Mouse (Mus musculus) small intestine, adult 2 months (tissue): ENCODE results near the gene Zfp710. TPM values are rescaled to one million over a fixed set of nuclear protein-coding genes. Genes with fewer than 3 reads are reported as not detected.
A peak's percentile ranks its signal among the peaks of the same experiment; 100 is the strongest.

Experiments
- H3K27ac ChIP-seq: fragments of 200-500 bp; 2 replicates; pipeline ENCODE4 v1.5.1; 2012; ENCODE audit warnings: low read depth, low read length, control low read depth, inconsistent platforms; ENCODE audit not compliant: insufficient read depth
- H3K27me3 ChIP-seq: fragments of 200-500 bp; 2 replicates; pipeline ENCODE4 v1.6.1; 2012; ENCODE audit warnings: mild to moderate bottlenecking, moderate library complexity, low read length, inconsistent platforms; ENCODE audit not compliant: control insufficient read depth, insufficient read depth
- H3K36me3 ChIP-seq: fragments of 200-500 bp; 2 replicates; pipeline ENCODE4 v1.6.1; 2012; ENCODE audit warnings: mild to moderate bottlenecking, low read length, control low read depth, inconsistent platforms; ENCODE audit not compliant: control insufficient read depth, insufficient read depth
- H3K4me1 ChIP-seq: fragments of 200-500 bp; 2 replicates; pipeline ENCODE4 v1.6.1; 2012; ENCODE audit warnings: low read length, inconsistent platforms, mixed read lengths; ENCODE audit not compliant: control insufficient read depth, insufficient read depth, insufficient read length
- H3K4me3 ChIP-seq: fragments of 200-500 bp; 2 replicates; pipeline ENCODE4 v1.5.1; 2012; ENCODE audit warnings: low read depth, mild to moderate bottlenecking, control low read depth, inconsistent platforms, low read length, moderate library complexity
- CTCF ChIP-seq: fragments of 200-500 bp; IDR thresholded peaks from 2 replicates; pipeline ENCODE4 v1.5.1; 2012; ENCODE audit warnings: low read depth, mild to moderate bottlenecking, control low read depth, inconsistent platforms, low read length, moderate library complexity, mixed read lengths; ENCODE audit not compliant: insufficient replicate concordance, insufficient read length; ENCODE audit errors: extremely low read depth
- POLR2A ChIP-seq: fragments of 200-500 bp; IDR thresholded peaks from 2 replicates; pipeline ENCODE4 v1.6.1; 2012; ENCODE audit warnings: low read depth, mild to moderate bottlenecking, control low read depth, inconsistent platforms, low read length, moderate library complexity
- WGBS: fragments of 180-500 bp; shearing (Covaris S2); methylation state at CpG from one replicate; pipeline ENCODE4 v1.1.7; 2018; 5-methylcytosine and 5-hydroxymethylcytosine counted together
- polyA plus RNA-seq: library from polyadenylated mRNA; depleted of rRNA; stranded (reverse); fragments of >200 nt; gene quantifications from 2 replicates; pipeline ENCODE4 v1.2.3, GENCODE M21; 2012

The Zfp710 gene
- polyA plus RNA-seq, 1 experiment: 67.9 TPM

- H3K27ac ChIP-seq: no peak overlapping the region
Measured at GRCm38 (mm10) chr7:80018506-80019452, 5.8 kb upstream of the Zfp710 start.

DNA sequence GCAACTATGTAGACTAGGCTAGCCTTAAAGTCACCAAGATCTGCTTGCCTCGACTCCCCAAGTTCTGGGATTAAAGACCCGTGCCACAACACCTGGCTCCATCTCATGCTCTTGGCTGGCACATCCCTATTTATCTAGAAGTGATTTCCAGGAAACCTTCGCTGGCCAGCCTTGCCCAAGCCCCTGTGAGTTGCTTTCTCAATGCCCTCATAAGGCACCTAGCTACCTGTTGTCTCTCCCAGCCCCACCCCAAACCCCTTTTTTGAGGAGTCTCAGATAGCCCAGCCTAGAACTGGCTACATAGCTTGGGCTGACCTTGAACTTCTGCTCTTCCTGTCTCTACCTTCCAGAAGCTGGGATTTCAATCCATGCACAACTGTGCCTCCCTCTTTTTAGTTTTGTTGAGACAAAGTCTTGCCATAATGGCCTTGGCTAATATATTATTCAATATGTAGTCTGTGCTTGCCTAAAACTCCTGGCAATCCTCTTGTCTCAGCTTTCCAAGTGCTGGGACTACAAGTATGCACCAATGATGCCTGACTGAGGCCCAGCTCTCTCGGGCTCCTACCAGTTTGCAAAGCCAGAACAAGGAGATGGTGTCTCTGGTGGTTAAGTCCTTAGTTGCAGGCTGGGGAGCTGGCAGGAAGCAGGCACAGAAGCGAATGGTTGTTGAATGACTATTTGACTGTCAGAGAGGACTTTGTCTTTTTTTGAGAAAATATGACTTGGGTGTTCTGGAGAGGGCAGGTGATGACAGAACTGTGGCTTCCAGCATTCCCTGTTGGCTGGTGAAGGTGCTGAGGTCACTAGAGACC lies 786 bp upstream of the Zfp710 start:
- no peaks in the 10 kb centered on the region for H3K36me3 ChIP-seq
- peaks cover 17% of the 10 kb centered on the region for H3K4me1 ChIP-seq
- peak overlapping the region; percentile 92 for H3K4me3 ChIP-seq
- no peaks in the 10 kb centered on the region for H3K27me3 ChIP-seq
- TF ChIP-seq POLR2A (no peak), CTCF (peak; percentile 53; the same call in 1 of the 2 replicates)
- WGBS: 57% methylated on average over 5 of the region's 5 CpGs
- peak overlapping the region; percentile 93 for H3K27ac ChIP-seq

More at GRCm38 (mm10) chr7:80018506-80019452, 5.8 kb upstream of the Zfp710 start:
- TF ChIP-seq CTCF (no peak), POLR2A (no peak)
- Histone ChIP-seq H3K4me1 (peaks cover 9% of the 10 kb centered on the region; the same call in 1 of the 2 replicates), H3K4me3 (no peak overlapping the region), H3K36me3 (no peaks in the 10 kb centered on the region), H3K27me3 (no peaks in the 10 kb centered on the region)
- 67% methylated on average over 16 of the region's 17 CpGs for WGBS

DNA sequence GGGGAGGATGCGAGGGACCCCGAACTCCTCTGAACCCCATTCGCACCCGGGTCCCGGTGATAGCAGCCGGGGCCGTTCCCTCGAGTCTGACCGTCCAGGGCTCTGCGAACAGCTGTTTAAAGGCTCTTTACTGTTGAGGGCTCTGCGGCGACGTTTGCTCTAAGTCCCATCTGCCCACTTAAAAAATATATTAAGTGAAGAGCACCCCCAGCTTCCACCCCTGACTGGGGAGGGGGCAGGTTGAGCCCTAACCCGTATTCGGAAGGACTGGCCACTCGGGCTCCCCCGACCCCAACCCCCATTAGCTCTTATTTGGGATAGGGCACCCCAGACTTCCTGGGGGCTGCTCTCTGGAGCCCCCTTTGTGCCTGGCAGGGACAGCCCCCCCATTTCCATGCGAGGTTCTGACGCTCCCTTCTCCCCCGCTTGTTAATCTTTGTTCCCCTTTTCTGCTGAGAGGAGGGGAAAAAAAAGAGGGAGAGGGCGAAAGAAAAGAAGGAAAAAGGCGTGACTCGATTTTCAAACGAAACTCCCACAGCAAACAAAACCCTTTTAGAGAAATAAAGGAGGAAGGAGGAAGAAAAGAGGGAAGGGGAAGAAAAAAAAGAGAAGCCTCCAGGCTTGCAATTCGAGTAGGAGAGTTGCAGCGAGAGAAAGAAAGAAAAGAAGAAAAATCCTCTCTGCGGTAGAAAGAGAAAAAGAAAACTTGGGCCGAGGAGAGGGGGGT lies 940 bp downstream of the Zfp710 start:
- peak overlapping the region; percentile 92 for H3K4me3 ChIP-seq
- no peak for TF ChIP-seq POLR2A
- TF ChIP-seq CTCF: no peak
- WGBS: under 1% methylated on average over 28 of the region's 28 CpGs
- H3K4me1 ChIP-seq: peaks cover 21% of the 10 kb centered on the region
- no peaks in the 10 kb centered on the region for H3K36me3 ChIP-seq
- H3K27me3 ChIP-seq: no peaks in the 10 kb centered on the region
- H3K27ac ChIP-seq: peak overlapping the region; percentile 93

GRCm38 (mm10) chr7:80026118-80026989 lies 1.7 kb downstream of the Zfp710 start:
- H3K4me1 ChIP-seq: peaks cover 27% of the 10 kb centered on the region
- WGBS: under 1% methylated on average over 46 of the region's 59 CpGs
- H3K36me3 ChIP-seq: no peaks in the 10 kb centered on the region
- no peaks in the 10 kb centered on the region for H3K27me3 ChIP-seq
- TF ChIP-seq POLR2A (peak; percentile 31; the same call in 1 of the 2 replicates), CTCF (no peak)
- H3K4me3 ChIP-seq: peak overlapping the region; percentile 92
- peak overlapping the region; percentile 93 for H3K27ac ChIP-seq

DNA sequence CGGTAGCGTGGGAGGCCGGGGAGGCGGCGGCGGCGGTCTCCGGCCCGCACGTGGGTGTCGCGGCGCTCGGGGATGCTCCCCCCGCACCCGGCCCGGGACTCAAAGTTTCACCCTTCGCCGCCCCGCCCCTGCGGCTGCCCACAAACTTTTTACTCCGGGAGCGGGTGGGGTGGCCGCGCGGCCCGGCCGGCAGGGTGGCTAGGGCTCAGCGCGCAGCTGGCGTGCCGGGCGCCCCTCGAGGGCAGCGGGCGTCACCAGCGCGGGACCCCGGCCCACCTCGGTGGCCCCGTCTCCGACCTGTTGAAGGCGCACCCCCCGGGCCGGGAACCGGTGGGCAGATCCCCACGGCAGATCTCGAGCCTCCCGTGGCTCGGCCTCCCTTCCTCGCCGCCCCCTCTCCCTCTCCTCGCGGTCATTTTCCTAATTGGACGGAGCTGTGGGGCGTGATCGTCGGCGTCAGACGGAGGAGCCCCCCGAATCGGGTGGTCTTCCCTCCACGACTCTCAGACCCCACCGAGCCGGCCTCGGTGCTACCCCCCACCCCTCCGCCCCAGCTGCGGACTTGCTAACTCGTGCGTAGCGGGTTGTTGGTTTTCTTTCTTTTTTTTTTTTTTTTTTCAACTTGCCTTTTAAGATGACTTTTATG lies 2.5 kb downstream of the Zfp710 start:
- peaks cover 31% of the 10 kb centered on the region for H3K4me1 ChIP-seq
- no peaks in the 10 kb centered on the region for H3K27me3 ChIP-seq
- peak overlapping the region; percentile 92 for H3K4me3 ChIP-seq
- 1% methylated on average over 71 of the region's 71 CpGs for WGBS
- no peak for TF ChIP-seq CTCF
- no peak; the same call in 1 of the 2 replicates for TF ChIP-seq POLR2A
- peak overlapping the region; percentile 93 for H3K27ac ChIP-seq
- H3K36me3 ChIP-seq: no peaks in the 10 kb centered on the region
